Mouse (Mus musculus): ENCODE results near the gene Brinp3. TPM values are rescaled to one million over a fixed set of nuclear protein-coding genes. Genes with fewer than 3 reads are reported as not detected.

The Brinp3 gene
- polyA plus RNA-seq, 1 experiment: 0.97 TPM

DNA sequence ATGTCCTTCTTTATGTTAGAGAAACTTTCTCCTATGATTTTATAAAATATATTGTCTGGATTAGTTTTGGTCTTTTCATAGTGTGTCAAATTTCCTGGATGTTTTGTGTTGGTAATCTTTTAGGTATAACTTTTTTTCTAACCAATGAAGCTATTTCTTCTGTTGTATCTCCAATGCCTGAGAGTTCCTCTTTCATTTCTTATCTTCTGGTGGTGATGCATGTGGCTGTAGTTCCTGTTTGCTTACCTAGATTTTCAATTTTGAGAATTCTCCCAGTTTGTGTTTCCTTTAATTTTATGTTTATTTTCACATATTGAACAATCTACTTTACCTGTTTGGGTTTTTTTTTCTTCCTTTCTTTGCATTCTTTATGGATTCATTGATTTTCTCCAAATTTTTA is 404.1 kb downstream of the Brinp3 start:
- TF ChIP-seq CTCF (IDR thresholded peaks at IDR 0.05; ENCODE audit: borderline replicate concordance, insufficient read depth, low read length) (no peak), POLR2A (IDR thresholded peaks at IDR 0.05; ENCODE audit: low read depth, low read length) (no peak)
- no peak overlapping the region for H3K4me3 ChIP-seq (ENCODE audit: insufficient read depth, low read length)
- H3K4me1 ChIP-seq (ENCODE audit: control insufficient read depth, insufficient read depth, low read length): no peaks in the 10 kb centered on the region
- H3K27ac ChIP-seq (ENCODE audit: insufficient read depth, low read length): no peak overlapping the region

GRCm38 (mm10) chr1:146901691-146902090 is 407.1 kb downstream of the Brinp3 start:
- TF ChIP-seq POLR2A (IDR thresholded peaks at IDR 0.05; ENCODE audit: low read depth, low read length) (no peak), CTCF (IDR thresholded peaks at IDR 0.05; ENCODE audit: borderline replicate concordance, insufficient read depth, low read length) (no peak)
- H3K27ac ChIP-seq (ENCODE audit: insufficient read depth, low read length): no peak overlapping the region
- no peaks in the 10 kb centered on the region for H3K4me1 ChIP-seq (ENCODE audit: control insufficient read depth, insufficient read depth, low read length)
- H3K4me3 ChIP-seq (ENCODE audit: insufficient read depth, low read length): no peak overlapping the region

DNA sequence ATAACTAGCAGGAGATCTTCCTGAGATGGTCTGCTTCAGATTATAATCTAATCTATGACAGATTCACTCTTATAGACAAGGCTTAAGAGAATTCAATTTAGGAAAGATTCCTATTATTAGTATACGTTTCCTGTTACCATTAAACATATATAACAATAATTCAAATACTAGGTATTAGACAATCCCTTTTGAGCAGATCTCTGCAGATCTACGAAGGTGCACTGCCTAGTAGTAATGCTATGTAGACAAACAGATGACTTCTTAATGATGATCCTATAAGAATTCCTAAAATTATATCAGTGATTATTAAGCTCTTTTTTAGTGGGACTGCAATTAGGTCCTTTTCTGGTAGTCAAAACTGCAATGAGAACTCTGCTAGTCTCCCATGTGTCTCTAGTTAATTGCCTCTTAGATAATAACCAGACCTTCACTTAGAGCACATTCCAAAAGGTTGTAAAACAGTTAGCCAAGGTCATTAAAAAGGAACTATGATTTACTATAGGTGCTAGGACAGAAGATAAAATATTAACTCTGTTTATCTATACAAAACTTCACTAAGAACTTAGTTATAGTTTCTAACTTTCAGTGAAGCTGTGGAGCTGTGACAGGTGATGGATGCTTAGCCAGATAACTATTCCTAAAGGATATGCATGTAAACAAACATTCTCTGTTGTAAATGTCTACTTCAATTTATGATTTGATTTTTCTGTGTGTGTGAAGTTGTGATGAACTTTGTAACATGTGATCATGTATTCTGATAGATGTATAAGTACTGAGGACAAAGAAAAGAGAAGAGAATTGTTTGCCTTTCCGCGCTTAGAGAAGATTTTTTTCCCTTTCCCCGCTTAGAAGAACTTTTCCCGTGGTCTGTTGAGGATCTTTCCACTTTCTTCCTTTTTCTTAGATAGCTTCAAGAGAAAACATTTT is 445.2 kb downstream of the Brinp3 start:
- no peaks in the 10 kb centered on the region for H3K4me1 ChIP-seq (ENCODE audit: control insufficient read depth, insufficient read depth, low read length)
- H3K4me3 ChIP-seq (ENCODE audit: insufficient read depth, low read length): no peak overlapping the region
- TF ChIP-seq POLR2A (IDR thresholded peaks at IDR 0.05; ENCODE audit: low read depth, low read length): no peak
- no peak for TF ChIP-seq CTCF (IDR thresholded peaks at IDR 0.05; ENCODE audit: borderline replicate concordance, insufficient read depth, low read length)
- H3K27ac ChIP-seq (ENCODE audit: insufficient read depth, low read length): no peak overlapping the region
